ENCODE assay signal across 9 mouse cellular contexts in genomic region chr13:44839866-44840835, GRCm38 (mm10).
DNase-seq lines count a peak whose midpoint lies in the region; ATAC-seq and TF ChIP-seq lines count a peak whose summit lies in the region.
"Had no signal": no experiment of that assay in that cellular context is flagged by ENCODE, and none has a peak within 500 bp of the region (broad histone marks: within the 10 kb centered on the region; RNA-seq: fewer than 3 reads in every experiment).

No protein-coding gene starts in this region.

- ATAC-seq in liver, embryonic 16.5 days (ENCODE audit: low read depth): peak; percentile 76
- no peak for ATAC-seq in monocyte, adult 5-6 weeks (replicated peaks; ENCODE audit: insufficient number of reproducible peaks, low FRiP score, low TSS enrichment, poor library complexity, severe bottlenecking)

- H3K27ac ChIP-seq in layer of hippocampus, adult 2 months: peak overlapping the region; percentile 74
- H3K27ac ChIP-seq in liver, embryonic 16.5 days (ENCODE audit: low read length): no peak overlapping the region

- peak; percentile 44 for DNase-seq in ES-CJ7 (ENCODE audit: low read depth, low spot score)
- DNase-seq in cerebellum, adult 8-10 months: peak; percentile 82
- peak; percentile 77 for DNase-seq in forelimb bud, embryonic 11.5 days (ENCODE audit: low read depth, low spot score)
- DNase-seq in heart, postnatal 36 days: peak; percentile 80 to 85
- DNase-seq in layer of hippocampus, adult 2 months (ENCODE audit: low spot score in 2 of 2): peak; percentile 65 to 78
- DNase-seq in ovary, adult 18-20 months (ENCODE audit: low spot score): peak; percentile 71

- H3K4me1 ChIP-seq in liver, embryonic 16.5 days (ENCODE audit: control insufficient read depth, low read depth, low read length): peaks cover 13% of the 10 kb centered on the region

- intact Hi-C loops in heart, postnatal 36 days (cut with DNase I): loop anchor here (10.0 kb wide), 1 partner anchor 65 kb away; no protein-coding TSS in a partner anchor

- H3K9ac ChIP-seq in liver, embryonic 16.5 days (ENCODE audit: low read depth, low read length): no peak overlapping the region

- H3K36me3 ChIP-seq in liver, embryonic 16.5 days (ENCODE audit: control insufficient read depth, insufficient read depth): no peaks in the 10 kb centered on the region

- H3K4me2 ChIP-seq in liver, embryonic 16.5 days (ENCODE audit: low read depth, low read length): peak overlapping the region; percentile 57

- H3K27me3 ChIP-seq in liver, embryonic 16.5 days (ENCODE audit: control insufficient read depth, insufficient read depth, low read depth, low read length): no peaks in the 10 kb centered on the region

- TF ChIP-seq CTCF in layer of hippocampus, adult 2 months (conservative IDR thresholded peaks at IDR 0.05): no peak

- no peaks in the 10 kb centered on the region for H3K9me3 ChIP-seq in liver, embryonic 16.5 days (replicated peaks; ENCODE audit: control insufficient read depth, low read length)
- H3K9me3 ChIP-seq: G1E had no signal

- WGBS in liver, embryonic 16.5 days (ENCODE audit: insufficient replicate concordance): 28% methylated on average over 20 of the region's 20 CpGs

- H3K4me3 ChIP-seq in layer of hippocampus, adult 2 months: peak overlapping the region; percentile 61
- H3K4me3 ChIP-seq in liver, embryonic 16.5 days (ENCODE audit: low read depth, low read length): peak overlapping the region; percentile 50
